Mouse (Mus musculus) left cerebral cortex, postnatal 14 days (tissue): ENCODE measurements around the gene Olfr1288. TPM values are rescaled to one million over a fixed set of nuclear protein-coding genes. Genes with fewer than 3 reads are reported as not detected.

ENCODE experiments used
- DNase-seq, 2 experiments: peaks; one replicate each; pipeline ENCODE4 v3.0.0; 2021 to 2022; ENCODE audit warnings: low spot score in 2 of 2, mixed read lengths in 1 of 2
- intact Hi-C: fragments of 180-260 bp; cut with DNase I; formaldehyde crosslinking; loops from one replicate; pipeline ENCODE4 v1.15.1; 2025
- long read RNA-seq, 2 experiments: library from polyadenylated mRNA; stranded (forward); transcript quantifications; one replicate each; pipeline ENCODE4 v2.0.0; 2021
- total RNA-seq, 2 experiments: library from RNA; stranded (reverse); gene quantifications; 2 replicates each; pipeline ENCODE4 v1.2.3; 2021

Gene Olfr1288
- not detected for total RNA-seq
- long read RNA-seq, experiment 1 = 0 reads
- long read RNA-seq, experiment 2 = 0 reads

- DNase-seq = no peak
- intact Hi-C loops = no loop called here
Observed at GRCm38 (mm10) chr2:111473801-111474200, at the start of gene Olfr1288. Gene Olfr1288, plus strand, starts transcription at chr2:111474101.

- intact Hi-C loops = no loop called here
- no peak for DNase-seq
Observed at GRCm38 (mm10) chr2:111448842-111449241, 25.1 kb upstream of the Olfr1288 start, which contains the start of gene Olfr1287. Gene Olfr1287, plus strand, starts transcription at chr2:111449142.

GRCm38 (mm10) chr2:111480519-111480918, 6.6 kb downstream of the Olfr1288 start, which contains the start of gene Olfr1289:
Gene Olfr1289, plus strand, starts transcription at chr2:111480819.
- intact Hi-C loops = no loop called here
- DNase-seq = no peak

- intact Hi-C loops = no loop called here
- no peak for DNase-seq
Observed at GRCm38 (mm10) chr2:111493729-111494128, 19.8 kb downstream of the Olfr1288 start, which contains the start of gene Olfr1290. Gene Olfr1290, minus strand, starts transcription at chr2:111493829.

- intact Hi-C loops = no loop called here
- DNase-seq = no peak
Observed at GRCm38 (mm10) chr2:111496880-111497279, 23.0 kb downstream of the Olfr1288 start, which contains the start of gene Olfr1291-ps1. Gene Olfr1291-ps1, plus strand, starts transcription at chr2:111497180.

- intact Hi-C loops = no loop called here
- no peak for DNase-seq
Observed at GRCm38 (mm10) chr2:111517451-111517850, 43.5 kb downstream of the Olfr1288 start.

GRCm38 (mm10) chr2:111524903-111525302, 51.0 kb downstream of the Olfr1288 start, which contains the start of gene Olfr1293-ps:
Gene Olfr1293-ps, plus strand, starts transcription at chr2:111525203.
- DNase-seq = no peak
- intact Hi-C loops = no loop called here

Other genes starting within 250 kb of the Olfr1288 start
- gene 4930430A15Rik, start 244.5 kb upstream of the Olfr1288 start, total RNA-seq = not detected
- gene Olfr1275, start 238.8 kb upstream of the Olfr1288 start, total RNA-seq = not detected
- not detected for gene Olfr1276, start 219.6 kb upstream of the Olfr1288 start, total RNA-seq
- gene Olfr1277, start 200.0 kb upstream of the Olfr1288 start, total RNA-seq = not detected
- gene Olfr1278, start 184.0 kb upstream of the Olfr1288 start, total RNA-seq = not detected
- not detected for gene Olfr1279, start 173.5 kb upstream of the Olfr1288 start, total RNA-seq
- gene Olfr1280, start 160.1 kb upstream of the Olfr1288 start, total RNA-seq = not detected
- gene Olfr1281, start 147.6 kb upstream of the Olfr1288 start, total RNA-seq = not detected
- not detected for gene Olfr1282, start 138.0 kb upstream of the Olfr1288 start, total RNA-seq
- not detected for gene Olfr1283, start 107.3 kb upstream of the Olfr1288 start, total RNA-seq
- not detected for gene Olfr1284, start 98.6 kb upstream of the Olfr1288 start, total RNA-seq
- not detected for gene Olfr1286, start 51.0 kb upstream of the Olfr1288 start, total RNA-seq
- gene Olfr1287, start 25.0 kb upstream of the Olfr1288 start, total RNA-seq = not detected
- gene Olfr1289, start 6.7 kb downstream of the Olfr1288 start, total RNA-seq = not detected
- gene Olfr1290, start 19.7 kb downstream of the Olfr1288 start, total RNA-seq = not detected
- not detected for gene Olfr1291-ps1, start 23.1 kb downstream of the Olfr1288 start, total RNA-seq
- not detected for gene Olfr1293-ps, start 51.1 kb downstream of the Olfr1288 start, total RNA-seq
- not detected for gene Olfr1294, start 66.2 kb downstream of the Olfr1288 start, total RNA-seq
- gene Olfr1295, start 95.6 kb downstream of the Olfr1288 start, total RNA-seq = not detected
- gene Olfr1297, start 152.4 kb downstream of the Olfr1288 start, total RNA-seq = not detected
- gene Olfr1298, start 175.1 kb downstream of the Olfr1288 start, total RNA-seq = not detected
- not detected for gene Olfr1299, start 187.3 kb downstream of the Olfr1288 start, total RNA-seq